Mouse (Mus musculus) left cerebral cortex, postnatal 10 days (tissue): ENCODE results near the gene Aptx. TPM values are rescaled to one million over a fixed set of nuclear protein-coding genes. Genes with fewer than 3 reads are reported as not detected.

ENCODE experiments used
- DNase-seq, 2 experiments: peaks; one replicate each; pipeline ENCODE4 v3.0.0; 2021 to 2022; ENCODE audit warnings: low spot score in 2 of 2, mixed read lengths in 1 of 2; ENCODE audit errors: extremely low spot score in 1 of 2
- intact Hi-C: fragments of 180-260 bp; cut with DNase I; formaldehyde crosslinking; loops from one replicate; pipeline ENCODE4 v1.15.1; 2025
- total RNA-seq, 2 experiments: library from RNA; stranded (reverse); gene quantifications; 2 replicates each; pipeline ENCODE4 v1.2.3; 2021

The Aptx gene
- total RNA-seq = 10 to 100 TPM; 28.9 to 30.1 TPM

DNA sequence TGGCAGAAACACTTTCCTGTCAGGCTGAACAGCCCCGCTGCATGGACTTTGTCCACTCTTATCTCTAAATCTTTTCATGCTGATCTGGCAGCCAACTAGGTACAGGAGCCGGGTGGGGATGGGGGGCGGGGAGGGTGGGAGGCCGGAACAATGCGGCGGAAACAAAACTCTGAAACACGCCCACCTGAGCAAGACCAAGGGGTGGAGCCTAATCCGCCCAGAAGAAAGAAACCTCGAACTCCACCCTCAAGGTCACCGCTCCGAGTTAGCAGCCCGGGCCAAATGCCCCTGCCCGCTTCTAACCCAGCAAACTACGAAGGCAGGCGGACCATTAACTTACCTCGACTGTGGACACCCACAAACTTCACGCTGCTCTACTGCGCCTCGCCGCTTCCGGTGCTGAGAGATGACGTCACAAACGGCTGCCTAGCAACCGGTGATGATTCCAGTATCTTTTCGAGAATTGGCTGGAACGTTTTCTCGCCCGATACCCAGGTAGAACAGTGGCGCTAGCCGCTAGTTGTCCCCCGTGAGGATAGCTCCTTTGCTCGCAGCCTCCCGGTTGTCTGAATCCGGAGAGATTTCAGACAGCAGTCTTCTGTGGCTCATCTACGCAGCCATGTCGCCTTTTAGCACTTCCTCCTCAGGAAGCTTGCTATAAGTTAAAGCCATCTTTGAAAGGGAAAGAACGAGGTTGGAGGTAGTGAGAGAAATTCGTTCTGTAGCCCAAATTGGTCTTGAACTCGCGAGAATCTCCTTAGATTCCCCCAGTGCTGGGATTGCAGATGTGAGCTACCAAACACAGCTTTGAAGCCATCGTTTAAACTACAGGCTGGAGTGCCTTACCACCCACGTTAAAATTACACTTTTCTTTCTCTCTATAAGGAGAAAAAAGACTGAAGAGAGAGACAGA, at the start of gene Aptx:
Aptx (minus strand) TSS at position 398 of the 913 bp plus-strand sequence.
- intact Hi-C loops = no loop called here

DNA sequence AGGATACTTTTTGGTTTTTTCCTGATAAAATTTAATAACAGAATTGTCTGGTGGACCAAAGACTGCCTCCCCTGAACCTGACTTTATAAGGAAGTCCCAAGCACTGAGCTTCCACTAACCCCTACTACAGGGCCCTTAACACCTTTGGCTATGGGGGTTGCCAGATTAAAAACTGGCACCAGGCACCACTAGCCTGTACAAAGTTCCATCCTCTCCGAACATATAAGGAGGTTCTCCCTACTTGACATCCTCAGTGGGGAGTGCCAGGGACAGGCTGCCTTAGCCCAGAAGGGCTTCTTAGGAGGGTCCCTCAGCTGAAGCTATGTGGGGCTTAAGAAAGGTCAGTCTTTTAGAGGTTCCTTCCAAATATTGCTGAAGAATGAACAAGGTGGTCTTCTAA, 32.4 kb upstream of the Aptx start:
- DNase-seq = no peak
- intact Hi-C loops = no loop called here

More for the DNA sequence above, at the start of gene Aptx:
- peak; percentile 95 to 97 for DNase-seq

DNA sequence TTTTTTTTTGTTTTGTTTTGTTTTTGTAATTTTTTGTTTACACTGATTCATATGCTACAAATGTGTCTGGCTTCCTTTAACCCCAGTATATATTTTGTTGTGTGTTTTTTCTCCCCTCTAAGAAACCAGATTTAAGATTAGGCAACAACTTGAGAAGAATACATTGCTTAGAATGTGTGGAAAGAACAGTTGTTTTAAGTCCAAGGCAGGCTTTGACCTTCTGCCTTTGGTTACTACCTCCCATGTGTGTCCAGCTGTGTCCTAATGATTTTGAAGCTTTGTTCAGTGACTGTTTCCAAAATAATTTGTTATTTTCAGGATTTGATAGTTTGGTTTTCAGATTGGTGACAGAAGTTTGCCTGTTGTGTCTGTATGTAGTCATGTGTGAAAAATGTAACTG, 28.3 kb upstream of the Aptx start:
- DNase-seq = no peak
- intact Hi-C loops = no loop called here

DNA sequence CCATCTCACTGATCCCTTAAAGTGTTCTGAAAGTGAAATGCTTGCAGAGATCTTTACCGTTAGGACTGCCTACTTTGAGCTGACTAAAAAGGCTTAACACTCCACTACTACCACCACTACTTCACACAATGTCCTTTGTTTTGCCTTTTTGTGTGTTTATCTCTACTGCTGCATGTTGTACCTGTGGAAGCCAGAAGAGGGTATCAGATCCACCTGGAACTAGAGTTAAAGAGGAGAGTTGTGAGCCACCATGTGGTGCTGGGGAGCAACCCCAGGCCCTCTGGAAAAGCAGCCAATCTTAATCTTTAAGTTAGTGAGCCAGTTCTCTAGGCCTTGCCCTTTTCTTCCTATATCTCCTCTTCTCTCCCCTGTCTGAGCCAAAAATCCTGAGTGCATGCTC, 24.3 kb upstream of the Aptx start:
- intact Hi-C loops = no loop called here
- DNase-seq = no peak

DNA sequence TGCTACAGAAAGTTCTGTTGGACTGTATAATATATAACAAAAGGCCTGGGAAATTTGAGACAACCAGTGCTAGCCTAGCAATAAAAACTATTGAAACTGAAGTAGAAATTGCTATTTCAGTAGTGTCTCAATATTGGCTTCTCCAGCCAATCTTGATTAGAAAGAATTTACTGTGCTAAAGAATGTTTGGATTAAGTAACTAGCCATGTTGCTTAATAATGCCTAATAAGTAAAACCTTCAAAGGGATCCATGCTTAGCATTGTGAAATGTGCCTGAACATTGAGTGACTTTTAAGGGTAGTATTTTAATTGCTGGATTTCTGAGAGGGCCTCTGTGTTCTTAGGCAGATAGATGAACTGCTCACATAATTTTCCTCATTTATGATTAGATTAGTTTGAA, 22.6 kb upstream of the Aptx start:
- intact Hi-C loops = no loop called here
- no peak for DNase-seq

DNA sequence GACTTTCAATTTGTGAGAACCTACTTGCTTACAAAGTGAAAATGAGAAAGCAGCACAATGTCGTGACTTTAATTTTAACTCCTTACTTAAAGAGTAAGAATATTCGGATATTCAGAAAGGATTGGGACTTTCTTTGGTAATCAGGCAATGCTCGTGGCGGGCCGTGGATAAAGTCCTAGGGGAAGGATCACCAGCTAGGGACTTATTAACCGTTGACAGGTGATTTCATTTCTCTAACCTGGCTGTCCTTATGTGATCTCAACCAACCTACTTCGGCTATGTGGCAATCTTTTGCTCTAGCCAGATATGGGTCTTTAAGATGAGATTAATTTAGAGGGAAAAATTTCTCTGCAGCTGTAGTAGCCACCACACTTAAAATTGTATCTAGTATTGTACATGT, 22.1 kb upstream of the Aptx start:
- intact Hi-C loops = no loop called here
- DNase-seq = no peak

DNA sequence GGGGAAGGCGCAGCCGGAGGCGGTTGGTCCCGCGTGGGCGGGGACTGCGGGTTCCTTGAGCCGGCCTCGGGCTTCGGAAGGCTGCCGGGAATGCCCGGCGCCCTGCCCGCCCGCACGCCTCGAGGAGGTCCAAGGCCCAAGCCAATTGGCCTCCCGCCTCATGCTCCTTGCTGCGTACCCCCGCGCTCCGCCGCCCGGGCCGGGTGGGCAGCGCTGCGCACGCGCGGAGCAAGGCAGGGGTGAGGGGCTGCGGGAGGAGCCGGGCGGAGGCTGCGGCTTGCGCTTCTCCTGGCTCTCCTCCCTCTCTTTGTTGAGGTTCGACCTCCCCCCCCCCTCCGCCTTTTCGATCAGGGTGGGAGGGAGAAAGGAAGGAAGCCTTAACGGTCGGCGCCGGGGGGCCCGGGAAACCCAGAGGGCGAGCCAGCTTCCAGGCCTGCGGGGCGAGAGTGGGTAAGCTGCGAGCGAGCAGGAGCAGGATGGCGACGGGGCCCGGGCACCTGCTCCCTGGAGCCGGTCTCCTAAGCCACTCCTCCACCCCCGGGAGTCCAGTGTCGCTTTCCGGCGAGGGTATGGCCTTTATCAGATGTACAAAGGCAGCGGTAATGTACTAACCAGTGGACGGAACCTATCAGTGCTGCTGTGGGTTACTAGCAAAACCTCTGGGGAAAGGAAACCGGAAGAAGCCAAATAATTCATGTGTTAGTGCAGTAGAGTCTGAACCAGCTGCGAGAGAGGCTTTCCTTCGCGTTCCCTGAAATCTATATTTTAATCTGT, 19.9 kb upstream of the Aptx start:
- intact Hi-C loops = no loop called here
- DNase-seq = peak; percentile 79 to 91

DNA sequence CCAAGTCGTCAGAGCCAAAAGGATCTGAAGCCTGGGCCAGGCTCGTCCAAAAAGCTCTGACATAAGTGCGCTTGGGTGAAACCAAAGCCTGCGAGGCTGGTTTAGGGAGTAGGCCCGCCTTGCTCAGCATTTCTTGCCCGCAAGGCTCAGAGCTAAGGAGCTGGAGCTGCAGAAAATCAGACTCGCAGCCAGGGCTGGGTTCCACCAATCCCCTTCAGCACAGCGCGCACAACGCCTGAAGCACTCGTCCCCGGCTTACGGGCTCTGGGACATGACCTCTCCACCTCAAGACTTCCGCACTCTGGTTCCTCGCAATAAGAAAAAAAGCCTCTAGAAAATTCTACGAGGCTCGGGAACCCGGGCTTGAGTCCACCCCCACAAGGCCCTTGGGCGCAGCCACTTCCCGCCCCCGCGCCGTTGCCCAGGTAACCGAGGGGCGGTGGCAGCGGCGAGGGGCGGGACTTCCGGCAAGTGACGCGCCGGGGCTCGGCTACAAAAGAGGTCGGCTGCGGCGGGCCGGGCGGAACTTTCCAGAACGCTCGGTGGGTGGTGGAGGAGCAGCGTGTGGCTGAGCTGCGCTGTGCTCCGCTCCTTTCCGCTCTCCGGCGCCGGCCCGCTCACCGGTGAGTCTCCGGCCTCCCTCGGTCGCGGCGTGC, 19.1 kb upstream of the Aptx start, which contains the start of gene Dnaja1:
Dnaja1 (plus strand) TSS at position 140 of the 656 bp plus-strand sequence.
- intact Hi-C loops = no loop called here
- peak; percentile 96 to 99 for DNase-seq

DNA sequence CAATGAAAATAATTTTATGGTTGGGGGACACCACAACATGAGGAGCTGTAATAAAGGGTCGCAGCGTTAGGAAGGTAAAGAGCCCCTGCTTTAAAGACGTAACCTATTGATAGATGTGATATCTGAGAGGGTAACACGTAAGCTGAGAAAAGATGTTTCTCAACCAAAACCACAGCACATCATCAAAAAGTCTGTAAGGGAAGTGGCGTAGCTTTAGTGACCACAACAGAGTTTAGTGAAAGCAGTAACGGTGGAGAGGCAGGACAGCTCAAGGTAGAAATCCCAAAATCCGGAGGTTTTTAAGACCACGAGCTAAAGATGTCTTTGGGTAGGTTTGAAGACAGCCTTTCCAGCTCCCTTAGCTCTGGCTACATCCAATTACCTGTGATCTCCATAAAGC, 17.9 kb upstream of the Aptx start:
- no peak for DNase-seq
- intact Hi-C loops = no loop called here

DNA sequence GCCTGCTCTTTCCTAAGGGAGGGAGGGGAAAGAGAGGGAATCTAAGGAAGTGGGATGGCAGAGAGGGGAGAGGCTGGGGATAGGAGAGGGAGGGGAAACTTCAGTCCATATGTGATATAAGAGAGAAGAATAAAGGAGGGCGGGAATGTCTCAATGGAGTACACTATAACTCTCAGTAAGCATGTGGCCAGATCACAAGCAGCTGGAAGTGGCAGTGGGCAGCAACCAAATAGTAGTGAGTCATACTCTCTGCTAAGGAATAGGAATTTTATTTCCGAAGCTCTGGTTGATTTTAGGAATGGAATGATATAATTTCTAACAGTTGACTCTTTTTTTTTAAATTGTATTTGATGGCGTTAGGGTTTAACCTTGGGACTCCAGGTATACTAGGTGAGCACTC, 14.1 kb upstream of the Aptx start:
- DNase-seq = no peak

DNA sequence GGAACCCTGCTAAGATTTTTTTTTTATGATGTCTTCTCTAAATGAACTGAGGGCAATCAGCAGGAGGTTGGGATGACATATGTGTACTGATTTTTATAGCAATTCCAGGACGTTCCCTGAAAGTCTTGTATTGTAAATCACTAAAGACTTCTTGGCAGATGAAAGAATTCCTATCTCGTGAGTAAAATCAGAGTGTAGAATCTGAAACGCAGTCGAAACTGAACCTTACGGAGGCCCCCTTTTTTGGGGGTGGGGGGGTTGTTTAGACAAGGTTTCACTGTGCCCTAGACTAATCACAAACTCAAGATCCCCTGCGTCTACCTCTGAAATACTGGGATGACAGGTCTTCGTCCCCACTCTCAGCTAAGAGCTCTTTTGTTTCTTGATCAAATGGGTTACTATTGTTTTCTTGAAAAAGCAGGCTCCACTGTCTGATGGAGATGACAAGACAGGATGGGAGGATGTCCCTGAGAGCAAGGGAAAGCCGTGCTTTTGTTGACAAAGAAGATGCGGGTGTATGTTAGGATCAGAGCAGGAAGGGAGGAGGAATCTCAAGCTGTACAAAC, 799 bp upstream of the Aptx start:
- DNase-seq = no peak
- intact Hi-C loops = no loop called here

More for the DNA sequence above, 14.1 kb upstream of the Aptx start:
- intact Hi-C loops = no loop called here

DNA sequence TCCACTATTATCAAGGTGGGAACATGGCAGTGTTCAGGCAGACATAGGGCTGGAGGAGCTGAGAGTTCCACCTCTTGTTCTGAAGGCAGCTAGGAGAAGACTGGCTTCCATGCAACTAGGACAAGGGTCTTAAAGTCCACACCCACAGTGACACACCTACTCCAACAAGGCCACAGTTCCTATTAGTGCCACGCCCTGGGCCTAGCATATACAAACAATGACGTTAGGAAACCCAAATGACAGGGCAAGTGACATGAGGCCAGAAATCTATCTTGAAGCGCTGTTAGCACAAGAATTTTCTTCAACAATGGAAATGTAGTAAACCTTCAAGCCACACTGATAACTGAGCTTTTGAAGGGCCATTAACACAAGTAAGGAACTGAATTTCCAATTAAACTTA, 1.2 kb downstream of the Aptx start:
- intact Hi-C loops = no loop called here
- DNase-seq = no peak

DNA sequence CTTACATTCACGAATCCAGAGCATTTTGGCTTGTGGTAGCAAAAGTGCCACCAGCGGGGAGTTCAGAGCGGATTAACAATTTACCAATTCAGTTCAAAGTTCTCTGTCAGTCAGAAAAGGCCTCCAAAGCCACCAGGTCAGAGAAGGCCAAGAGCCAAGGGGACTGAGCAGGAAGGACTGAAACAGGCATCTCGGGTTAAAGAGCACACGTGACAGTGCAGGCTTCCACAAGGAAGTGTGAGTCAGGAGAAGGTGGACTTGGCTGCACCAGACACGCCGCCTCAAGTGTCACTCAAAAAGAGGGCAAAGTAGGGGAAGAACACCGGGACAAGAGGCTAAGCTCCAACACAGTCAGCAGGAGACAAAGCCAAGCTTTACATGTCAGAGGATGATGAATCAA, 2.8 kb downstream of the Aptx start:
- DNase-seq = no peak
- intact Hi-C loops = no loop called here

DNA sequence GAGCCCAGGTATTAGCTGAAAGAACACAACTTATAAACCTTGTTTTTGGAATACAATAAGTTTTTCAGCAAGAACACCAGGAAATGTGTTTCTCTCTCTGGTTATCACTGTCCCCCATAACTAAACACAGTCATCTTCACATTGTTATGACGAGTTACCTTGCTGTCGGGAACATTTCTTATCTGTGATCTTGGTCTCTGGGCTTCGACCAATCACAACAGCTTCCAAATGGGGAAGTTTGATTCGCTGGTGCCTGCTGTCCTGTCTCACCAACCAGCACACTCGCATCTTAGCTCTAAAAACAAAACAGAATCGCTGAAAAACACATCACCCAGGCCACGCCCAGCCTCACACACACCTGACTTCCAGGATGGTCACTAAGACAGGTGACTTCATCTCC, 5.9 kb downstream of the Aptx start:
- intact Hi-C loops = no loop called here
- DNase-seq = no peak

DNA sequence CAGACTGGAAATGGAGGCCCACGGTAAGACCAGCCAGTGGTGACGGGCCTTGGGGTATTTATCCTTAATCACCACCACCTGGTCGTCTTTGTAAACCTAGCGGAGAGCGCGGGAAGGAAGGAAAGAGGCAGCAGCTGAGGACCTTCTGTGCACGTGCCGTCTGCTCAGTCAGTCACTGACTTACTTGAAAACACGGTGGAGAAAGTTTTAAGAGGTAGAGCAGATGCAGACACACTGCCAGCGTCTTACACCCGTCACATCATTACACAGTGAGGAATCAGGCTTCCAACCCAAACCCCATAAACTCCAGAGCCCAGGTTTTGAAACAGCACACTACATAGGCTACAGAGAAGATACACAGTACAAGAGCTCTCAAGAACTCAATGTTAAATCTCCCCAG, 11.9 kb downstream of the Aptx start:
- intact Hi-C loops = no loop called here
- DNase-seq = no peak

DNA sequence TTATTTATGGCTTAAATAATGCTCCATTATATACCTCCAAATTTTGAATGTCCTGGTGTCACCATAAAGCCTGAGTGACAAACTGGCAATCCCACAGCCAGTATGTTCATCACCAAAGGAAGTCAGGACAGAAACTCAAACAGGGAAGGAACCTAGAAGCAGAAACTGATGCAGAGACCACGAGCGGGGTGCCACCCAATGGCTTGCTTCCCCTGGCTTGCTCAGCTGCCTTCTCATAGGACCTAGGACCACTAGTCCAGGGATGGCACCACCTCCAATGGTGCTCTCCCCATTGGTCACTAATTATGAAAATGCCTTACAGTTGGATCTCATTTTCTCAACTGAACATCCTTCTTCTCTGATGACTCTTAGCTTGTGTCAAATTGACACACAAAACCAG, 19.7 kb downstream of the Aptx start:
- no peak for DNase-seq
- intact Hi-C loops = loop anchor here (10.0 kb wide), 1 partner anchor 549 kb away; no protein-coding TSS in a partner anchor

DNA sequence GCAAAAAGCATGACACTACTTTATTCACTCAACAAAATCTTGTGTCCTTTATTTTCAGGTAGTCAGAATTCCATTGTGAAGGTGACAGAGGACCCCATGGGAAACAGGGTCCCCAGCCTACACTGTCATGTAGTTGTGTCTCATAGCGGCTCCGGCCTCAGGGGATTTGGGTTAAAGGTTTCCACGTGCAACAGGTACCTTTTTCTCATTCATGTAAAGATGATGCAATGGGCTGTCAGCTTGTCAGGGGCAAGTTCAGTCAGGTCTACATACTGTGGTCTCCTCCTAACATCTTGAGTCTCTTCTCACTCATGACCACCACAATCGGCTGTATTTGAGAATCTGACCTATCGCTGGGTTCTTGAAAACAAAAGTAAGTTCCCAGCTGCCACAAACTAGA, 20.6 kb downstream of the Aptx start:
- intact Hi-C loops = loop anchor here (10.0 kb wide), 1 partner anchor 548 kb away; no protein-coding TSS in a partner anchor
- DNase-seq = no peak

DNA sequence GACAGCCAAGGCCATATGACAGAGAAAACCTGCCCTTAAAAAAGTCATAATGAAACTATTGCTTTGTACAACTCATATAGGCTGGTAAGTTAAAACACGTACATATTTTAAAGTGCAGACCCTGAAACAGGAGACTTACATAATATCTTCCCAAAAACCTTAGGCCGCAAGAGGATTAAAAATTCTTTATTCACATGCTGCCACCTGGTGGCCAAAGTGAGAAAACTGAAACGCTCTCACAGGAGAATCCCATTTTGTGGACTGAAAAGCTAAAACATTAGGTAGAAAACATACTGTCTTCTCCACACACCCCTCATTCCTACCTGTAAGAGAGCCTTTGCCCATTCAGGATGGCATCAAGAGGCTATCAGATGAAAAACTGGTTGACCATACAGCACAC, 21.1 kb downstream of the Aptx start:
- intact Hi-C loops = loop anchor here (2.0 to 10.0 kb wide), 2 partner anchors 381 to 547 kb away; no protein-coding TSS in a partner anchor
- peak; percentile 54 to 72 for DNase-seq
